Mouse (Mus musculus) lung, postnatal 25 days (tissue): ENCODE results near the gene Kirrel3.

Experiments
- DNase-seq: peaks from one replicate; pipeline ENCODE4 v3.0.0; 2022; ENCODE audit warnings: low spot score

Kirrel3 gene

DNA sequence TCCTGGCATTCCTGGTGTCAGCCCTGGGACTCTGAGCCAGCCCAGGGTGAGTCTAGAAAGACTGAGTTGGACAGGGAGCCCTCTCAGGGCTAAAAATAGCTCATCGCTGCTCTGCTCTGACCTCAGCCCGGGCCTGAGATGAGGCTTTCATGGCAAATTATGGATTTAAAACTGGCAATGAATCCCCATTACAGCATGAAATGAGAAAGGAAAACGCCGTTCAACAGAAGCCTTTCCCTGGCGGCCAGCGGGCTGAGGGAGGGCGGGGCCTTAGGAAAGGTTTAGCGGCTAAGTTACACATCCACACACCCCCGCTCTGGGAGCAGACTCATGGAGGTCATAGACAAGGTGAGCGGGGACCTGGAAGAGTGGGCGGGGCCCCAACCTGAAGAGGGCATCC, 467.7 kb downstream of the Kirrel3 start:
- peak; percentile 3 for DNase-seq

DNA sequence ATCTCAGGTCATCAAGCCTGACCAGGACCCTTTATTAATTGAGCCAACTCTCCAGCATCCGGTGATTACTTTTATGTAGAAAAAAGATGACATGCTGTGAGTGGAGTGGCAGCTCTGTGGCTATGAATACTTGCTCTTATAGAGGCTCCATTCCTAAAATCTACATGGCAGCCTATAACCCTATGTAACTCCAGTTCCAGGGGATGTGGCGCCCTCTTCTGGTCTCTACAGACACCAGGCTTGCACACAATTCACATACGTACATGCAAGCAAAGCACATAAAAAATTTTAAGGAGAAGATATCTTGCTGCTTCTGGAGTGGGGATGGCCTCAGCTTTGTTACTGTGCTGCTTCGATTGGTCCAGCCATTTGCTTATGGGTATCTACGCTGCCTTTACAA, 468.5 kb downstream of the Kirrel3 start:
- peak; percentile 2 for DNase-seq

DNA sequence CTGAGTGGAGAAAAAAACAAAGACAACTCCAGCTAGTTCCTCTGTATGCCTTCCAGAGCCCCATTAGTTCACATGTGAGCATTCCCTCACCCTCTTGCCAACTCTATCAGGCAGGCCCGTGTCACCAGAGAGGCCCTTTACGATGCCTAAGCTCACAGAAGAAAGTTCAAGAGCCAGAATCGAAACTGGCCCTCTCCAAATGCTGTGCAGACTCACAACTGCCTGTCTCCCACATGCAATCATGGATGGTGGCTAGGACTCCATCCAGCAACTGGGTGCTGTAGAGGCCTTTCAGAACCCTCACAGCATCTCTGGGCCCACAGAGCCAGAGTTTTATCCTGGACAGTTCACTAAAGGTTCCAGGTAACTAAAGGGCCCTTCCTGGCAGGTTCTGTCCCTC, 470.8 kb downstream of the Kirrel3 start:
- DNase-seq: no peak

DNA sequence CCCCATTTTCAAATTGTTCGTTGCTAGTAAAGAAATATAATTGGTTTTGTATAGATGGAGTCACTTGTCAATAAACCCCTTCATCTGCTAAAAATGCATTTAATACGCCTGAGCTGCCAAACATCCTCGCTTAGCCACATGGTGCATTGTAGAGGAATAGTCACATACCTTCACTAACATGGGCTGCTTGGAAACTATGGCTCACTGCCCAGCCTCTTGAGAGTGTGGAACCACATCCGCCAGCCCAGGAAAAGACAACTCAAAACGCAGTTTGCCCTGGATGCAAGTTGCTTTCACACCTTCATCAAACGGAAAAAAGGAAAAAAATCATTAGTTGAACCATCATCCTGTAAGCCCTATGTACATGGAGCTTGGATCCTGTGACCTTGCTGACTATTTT, 472.0 kb downstream of the Kirrel3 start:
- no peak for DNase-seq

GRCm38 (mm10) chr9:34958183-34958830, 472.6 kb downstream of the Kirrel3 start:
- no peak for DNase-seq

- no peak for DNase-seq
Measured at GRCm38 (mm10) chr9:34960736-34961135, 475.0 kb downstream of the Kirrel3 start.

DNA sequence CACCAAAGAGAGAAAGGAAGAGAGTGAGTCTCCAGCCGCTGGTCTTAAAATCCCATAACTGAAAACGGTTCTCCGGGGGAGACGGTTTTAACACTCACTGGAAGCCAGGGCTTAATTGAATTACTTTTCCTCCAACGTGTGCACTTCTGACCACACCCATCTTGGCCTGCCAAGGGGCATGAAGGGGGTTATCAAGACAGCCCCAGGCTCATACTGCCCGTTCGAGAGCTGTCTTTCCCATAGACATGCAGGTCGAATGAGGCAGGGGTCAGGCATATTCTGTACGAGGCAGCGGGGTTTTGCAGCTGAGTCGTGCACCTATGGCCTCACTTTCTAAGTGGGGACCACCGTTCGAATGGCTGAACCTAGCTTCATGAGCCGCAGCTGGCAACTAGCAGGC, 475.5 kb downstream of the Kirrel3 start:
- DNase-seq: no peak

DNA sequence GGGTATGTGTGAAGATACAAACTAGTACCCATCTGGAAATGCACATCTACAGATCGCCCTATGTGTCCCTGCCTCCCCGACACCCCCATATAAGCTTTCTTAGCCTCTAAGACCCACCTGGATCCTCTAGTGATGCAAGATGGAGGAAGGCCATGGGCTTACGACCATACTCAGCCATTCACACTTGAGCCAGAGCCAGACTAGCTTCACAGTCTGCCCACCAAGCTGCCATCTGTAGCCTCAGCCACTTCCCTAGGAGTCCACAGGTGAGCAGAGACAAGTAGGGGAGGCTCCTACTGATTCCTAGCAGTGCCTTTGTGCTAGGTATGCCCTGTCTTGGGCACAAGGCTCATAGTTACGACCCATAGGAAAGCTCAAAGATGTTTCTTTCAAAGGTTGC, 476.6 kb downstream of the Kirrel3 start:
- DNase-seq: no peak

DNA sequence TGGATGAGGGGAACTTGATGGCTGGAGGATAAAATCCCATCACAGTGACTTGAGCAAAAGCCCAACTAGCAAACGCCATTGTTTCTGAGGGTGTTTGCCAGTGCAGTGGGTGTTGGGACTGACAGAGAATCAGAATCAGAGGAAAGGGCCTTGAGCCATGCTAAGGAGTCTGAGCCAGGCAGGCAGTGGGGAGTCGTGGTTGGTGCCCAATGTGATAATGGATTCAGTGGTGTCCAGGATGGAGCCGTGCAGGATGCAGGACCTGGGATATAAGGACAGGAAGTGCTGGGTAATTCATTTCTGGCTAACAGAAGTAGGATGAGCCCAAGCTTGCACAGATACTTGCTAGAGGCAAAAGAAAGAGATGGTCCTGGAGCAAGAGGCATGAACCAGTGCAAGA, 477.9 kb downstream of the Kirrel3 start:
- no peak for DNase-seq

DNA sequence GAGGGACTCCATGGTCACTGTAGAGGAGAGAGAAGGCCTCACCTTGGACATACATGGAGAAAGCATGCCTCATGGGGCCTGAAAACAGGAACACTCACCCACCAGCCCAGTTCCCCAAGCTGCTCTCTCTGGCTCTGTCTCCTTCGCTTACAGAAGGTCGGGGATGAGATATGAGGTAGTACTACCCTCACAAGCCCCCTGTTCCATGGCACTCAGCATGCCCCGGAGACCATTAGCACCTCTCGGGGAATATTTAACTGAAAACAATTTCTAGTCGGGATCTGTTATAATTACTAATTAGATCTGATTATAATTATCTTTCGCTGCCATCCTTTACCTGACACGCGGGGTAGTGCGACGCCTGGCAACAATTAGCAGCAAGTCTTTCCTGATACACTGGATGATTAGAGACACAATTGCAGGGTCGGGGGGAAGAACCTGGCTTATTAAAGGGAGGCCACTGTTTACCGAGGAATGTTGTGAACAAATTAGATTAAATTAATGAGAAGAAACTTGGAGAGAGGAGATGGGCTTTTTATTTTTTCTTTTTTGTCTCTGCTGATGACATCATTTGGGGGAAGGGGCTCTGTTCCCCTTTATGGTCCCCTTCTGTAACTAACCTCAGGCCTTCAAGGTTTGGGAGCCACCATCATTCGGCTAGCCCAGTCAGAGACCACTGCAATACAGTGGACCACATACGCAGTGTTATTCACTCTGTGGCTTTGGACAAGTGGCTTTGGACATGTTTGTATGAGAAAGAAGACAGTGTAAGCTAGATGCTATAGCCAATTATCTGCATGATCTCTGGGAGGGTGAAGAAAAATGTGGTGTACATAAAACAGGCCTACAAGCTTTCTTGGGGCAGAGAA, 478.7 kb downstream of the Kirrel3 start:
- DNase-seq: no peak

- DNase-seq: no peak
Measured at GRCm38 (mm10) chr9:34965041-34965415, 479.3 kb downstream of the Kirrel3 start.

DNA sequence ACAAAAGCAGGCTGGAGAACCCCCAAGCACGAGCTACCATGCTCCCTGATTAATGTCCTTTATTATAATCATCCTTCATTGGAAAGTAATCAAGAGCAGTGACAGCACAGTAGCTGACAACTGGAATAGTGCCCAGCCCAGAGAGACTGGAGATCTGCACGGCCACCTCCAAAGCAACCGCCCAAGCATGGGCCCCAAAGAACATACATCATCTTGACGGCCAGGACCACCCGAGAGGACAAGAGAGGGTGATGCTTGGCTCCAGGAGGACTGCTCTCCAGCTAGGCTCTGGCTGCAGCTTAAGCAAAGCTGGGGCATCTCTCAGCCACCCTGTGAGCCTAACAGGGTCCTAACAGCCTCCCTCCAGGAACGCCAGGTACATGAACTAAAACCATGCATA, 482.1 kb downstream of the Kirrel3 start:
- DNase-seq: no peak

DNA sequence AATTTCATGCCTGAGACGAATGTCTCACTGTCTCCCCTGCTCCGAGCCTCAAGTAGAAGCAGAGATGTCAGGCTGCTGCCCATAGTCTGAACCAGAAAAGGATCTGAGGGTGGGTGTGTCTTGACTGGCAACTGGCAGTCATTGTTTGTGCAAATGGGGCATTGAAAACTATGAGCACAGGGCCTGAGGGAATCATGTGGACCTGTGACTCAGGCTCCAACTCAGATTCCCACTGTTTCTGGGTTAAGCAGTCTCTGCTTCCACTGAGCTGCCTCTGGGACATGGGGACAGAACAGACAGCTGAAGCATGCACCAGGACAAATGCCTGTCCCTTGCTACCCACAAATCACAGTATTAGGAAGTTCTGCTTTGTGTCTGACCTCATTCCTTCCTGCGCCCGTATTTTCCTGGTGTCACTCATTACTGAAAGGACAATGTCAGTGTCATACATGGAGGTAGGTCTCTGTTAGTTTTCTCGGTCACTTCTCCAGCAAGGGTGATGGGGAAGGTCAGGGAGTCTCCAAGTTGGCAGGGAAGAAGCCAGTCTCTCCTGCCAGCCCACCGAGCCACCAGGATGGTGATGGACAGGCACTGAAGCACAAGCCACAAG, 484.3 kb downstream of the Kirrel3 start:
- DNase-seq: no peak

DNA sequence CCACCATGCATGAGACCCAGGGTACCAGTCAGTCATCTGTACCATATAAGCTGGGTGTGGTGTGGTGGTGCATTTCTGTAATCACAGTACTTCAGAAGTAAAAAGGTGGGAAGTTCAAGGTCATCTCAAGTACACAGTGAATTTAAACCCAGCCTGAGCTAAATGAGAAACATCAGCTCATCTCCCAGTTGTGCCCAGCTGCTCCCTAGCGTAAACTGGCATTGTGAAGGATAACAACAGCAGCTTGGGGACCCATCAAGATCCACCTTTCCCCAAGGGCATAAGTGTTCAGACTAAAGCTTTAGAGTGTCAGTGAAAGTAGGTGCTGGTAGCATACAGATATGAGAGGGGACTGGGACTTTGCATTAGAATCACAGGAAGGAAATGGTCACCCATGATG, 488.6 kb downstream of the Kirrel3 start:
- no peak for DNase-seq

GRCm38 (mm10) chr9:34975245-34975644, 489.6 kb downstream of the Kirrel3 start:
- DNase-seq: no peak

DNA sequence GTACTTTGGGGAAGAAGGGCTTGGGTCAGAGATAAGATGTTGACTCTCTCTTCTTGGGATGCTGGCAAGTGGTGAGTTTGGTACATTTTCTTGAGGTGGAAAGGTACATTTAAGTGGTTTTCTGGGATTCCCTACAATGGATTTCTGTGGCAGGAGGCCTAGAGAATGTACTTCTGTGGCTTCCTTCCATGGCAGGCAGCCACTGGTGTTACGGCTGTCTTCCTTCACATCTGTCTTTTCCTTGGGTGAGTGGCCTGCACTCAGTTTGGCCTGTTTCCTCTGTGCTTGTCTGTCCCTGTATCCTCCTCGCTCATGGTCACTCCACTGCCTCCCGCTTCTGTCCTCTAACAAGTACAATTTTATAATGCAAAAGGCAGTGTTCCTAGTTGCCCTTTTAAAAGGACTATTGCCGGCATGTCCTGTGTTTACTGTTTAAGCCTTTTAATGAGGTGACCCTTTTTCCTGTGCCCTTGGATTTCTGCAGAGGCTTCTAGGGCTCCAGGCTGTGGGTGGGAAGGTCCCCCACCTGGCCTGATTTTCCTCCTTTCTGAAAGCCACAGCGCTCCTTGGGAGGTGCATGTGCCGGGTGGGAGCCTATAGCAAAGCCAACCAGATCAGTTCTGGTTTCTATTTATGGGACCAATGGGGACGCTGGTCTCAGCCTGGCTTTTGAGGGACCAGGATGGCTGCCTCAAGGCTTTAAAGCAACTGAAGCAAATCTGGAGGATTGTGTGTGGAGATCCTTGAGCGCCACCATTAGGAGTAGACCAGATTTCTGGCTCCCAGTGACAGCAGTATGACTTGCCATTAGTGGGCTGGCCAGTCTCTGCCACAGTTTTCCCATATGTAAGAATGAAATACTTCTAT, 491.1 kb downstream of the Kirrel3 start:
- no peak for DNase-seq

DNA sequence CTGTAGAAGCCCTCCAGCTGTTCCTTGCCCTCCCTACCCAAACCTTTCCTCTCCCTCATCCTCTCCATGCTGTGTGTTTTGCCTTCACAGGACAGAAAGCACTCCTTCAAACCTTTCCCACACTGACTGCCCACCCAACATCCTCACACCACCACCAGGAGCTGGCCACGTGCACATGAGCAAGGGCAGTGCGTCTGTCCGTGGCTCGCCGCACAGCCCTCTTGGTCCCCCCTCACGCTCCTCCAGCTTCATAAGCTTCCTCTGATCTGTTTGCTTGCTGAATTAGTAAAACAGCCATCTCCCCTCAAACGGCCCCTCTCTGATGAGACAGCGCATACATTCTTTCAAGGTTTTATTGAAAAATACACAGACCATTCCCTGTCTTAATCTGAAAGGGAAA, 492.0 kb downstream of the Kirrel3 start:
- DNase-seq: no peak

- no peak for DNase-seq
Measured at GRCm38 (mm10) chr9:34978229-34978628, 492.5 kb downstream of the Kirrel3 start.

GRCm38 (mm10) chr9:34980516-34981265, 495.0 kb downstream of the Kirrel3 start:
- DNase-seq: no peak

- DNase-seq: peak; percentile 69
Measured at GRCm38 (mm10) chr9:34983513-34984462, 498.1 kb downstream of the Kirrel3 start.
